Mouse (Mus musculus) stomach, postnatal 0 days (tissue): ENCODE measurements around the gene Chst14. TPM values are rescaled to one million over a fixed set of nuclear protein-coding genes. Genes with fewer than 3 reads are reported as not detected.

ENCODE experiments used
- ATAC-seq: fragments of 200-750 bp; cut with Nextera tagmentation; 2 replicates; pipeline ENCODE4 v1.8.0; 2017; ENCODE audit not compliant: low FRiP score, low TSS enrichment
- DNase-seq: peaks from one replicate; pipeline ENCODE4 v3.0.0-alpha.2; 2016; ENCODE audit warnings: low spot score
- H3K27ac ChIP-seq: fragments of 300-500 bp; sonication (generic); replicated peaks from 2 replicates; pipeline ENCODE4 v1.5.1; 2014; ENCODE audit warnings: mild to moderate bottlenecking, control low read depth
- H3K27me3 ChIP-seq: fragments of 300-500 bp; sonication (generic); 2 replicates; pipeline ENCODE4 v1.6.1; 2014; ENCODE audit warnings: low read length; ENCODE audit not compliant: control insufficient read depth, insufficient read depth
- H3K36me3 ChIP-seq: fragments of 300-500 bp; sonication (generic); 2 replicates; pipeline ENCODE4 v1.6.1; 2014; ENCODE audit warnings: low read length, mixed read lengths; ENCODE audit not compliant: control insufficient read depth, insufficient read depth
- H3K4me1 ChIP-seq: fragments of 300-500 bp; sonication (generic); replicated peaks from 2 replicates; pipeline ENCODE4 v1.6.1; 2014; ENCODE audit warnings: antibody characterized with exemption; ENCODE audit not compliant: control insufficient read depth, insufficient read depth
- H3K4me2 ChIP-seq: fragments of 300-500 bp; sonication (generic); replicated peaks from 2 replicates; pipeline ENCODE4 v1.6.1; 2014; ENCODE audit warnings: low read depth, mild to moderate bottlenecking, control low read depth, moderate library complexity
- H3K4me3 ChIP-seq: fragments of 300-500 bp; sonication (generic); 2 replicates; pipeline ENCODE4 v1.5.1; 2014; ENCODE audit warnings: low read depth, low read length, control low read depth
- H3K9ac ChIP-seq: fragments of 300-500 bp; sonication (generic); 2 replicates; pipeline ENCODE4 v1.6.1; 2014; ENCODE audit warnings: mild to moderate bottlenecking, low read length, control low read depth, mixed read lengths
- H3K9me3 ChIP-seq: fragments of 300-500 bp; sonication (generic); 2 replicates; pipeline ENCODE4 v1.6.1; 2016; ENCODE audit warnings: low read length; ENCODE audit not compliant: control insufficient read depth
- CTCF ChIP-seq: IDR thresholded peaks from 2 replicates; pipeline ENCODE4 v1.5.1; 2016; ENCODE audit warnings: antibody characterized with exemption, low read depth, mild to moderate bottlenecking, moderate library complexity
- EP300 ChIP-seq: optimal IDR thresholded peaks from 2 replicates; pipeline ENCODE3; 2016; ENCODE audit warnings: antibody characterized with exemption
- WGBS: fragments of 180-500 bp; shearing (Covaris S2); extraction: QIAGEN DNeasy Blood & Tissue Kit; methylation state at CpG from one replicate; pipeline ENCODE4 v1.1.7; 2014; 5-methylcytosine and 5-hydroxymethylcytosine counted together
- polyA plus RNA-seq: library from polyadenylated mRNA; unstranded; fragments of >200 nt; fragmentation: Nextera tagmentation; extraction: Ambion mirVana; gene quantifications from 2 replicates; pipeline ENCODE4 v1.2.1, GENCODE M21; 2015

The Chst14 gene
- polyA plus RNA-seq, 1 experiment from 2014 or later, result 14.2 TPM

- peak overlapping the region; percentile 83 for H3K4me3 ChIP-seq
- H3K4me2 ChIP-seq, result peak overlapping the region; percentile 91
- peaks cover 8% of the 10 kb centered on the region; the same call in 1 of the 2 replicates for H3K4me1 ChIP-seq
- TF ChIP-seq CTCF (peak; percentile 35; the same call in 1 of the 2 replicates), EP300 (no peak)
- no peaks in the 10 kb centered on the region for H3K36me3 ChIP-seq
- peak overlapping the region; percentile 82 for H3K9ac ChIP-seq
- H3K27ac ChIP-seq, result peak overlapping the region; percentile 84
- ATAC-seq (peak; percentile 91), DNase-seq (peak; percentile 97)
- H3K27me3 ChIP-seq, result 0 out of 2 replicates have a peak, but pooled peaks cover 2% of the 10 kb centered on the region
- no peaks in the 10 kb centered on the region for H3K9me3 ChIP-seq
- WGBS, result 1% methylated on average over 30 of the region's 120 CpGs
These were observed 24.9 kb upstream of the Chst14 start for GRCm38 (mm10) chr2:118901175-118902031.

GRCm38 (mm10) chr2:118902051-118903025 is 24.0 kb upstream of the Chst14 start:
- DNase-seq, result peak; percentile 72

GRCm38 (mm10) chr2:118903333-118903741 is 23.0 kb upstream of the Chst14 start:
- Histone ChIP-seq H3K9me3 (no peaks in the 10 kb centered on the region), H3K36me3 (no peaks in the 10 kb centered on the region), H3K27ac (no peak overlapping the region), H3K4me2 (peak overlapping the region; percentile 91; the same call in 1 of the 2 replicates), H3K27me3 (0 out of 2 replicates have a peak, but pooled peaks cover 2% of the 10 kb centered on the region), H3K9ac (no peak overlapping the region), H3K4me1 (peaks cover 3% of the 10 kb centered on the region; the same call in 1 of the 2 replicates), H3K4me3 (peak overlapping the region; percentile 83; the same call in 1 of the 2 replicates)
- DNase-seq (no peak), ATAC-seq (no peak)
- 16% methylated on average over 10 of the region's 10 CpGs for WGBS
- no peak for TF ChIP-seq EP300
- TF ChIP-seq CTCF, result no peak

More at GRCm38 (mm10) chr2:118902051-118903025, 24.0 kb upstream of the Chst14 start:
- TF ChIP-seq CTCF (peak; percentile 61), EP300 (no peak)
- Histone ChIP-seq H3K4me1 (peaks cover 3% of the 10 kb centered on the region; the same call in 1 of the 2 replicates), H3K27me3 (0 out of 2 replicates have a peak, but pooled peaks cover 2% of the 10 kb centered on the region), H3K9ac (peak overlapping the region; percentile 82), H3K36me3 (no peaks in the 10 kb centered on the region), H3K4me3 (peak overlapping the region; percentile 83), H3K4me2 (peak overlapping the region; percentile 91), H3K27ac (peak overlapping the region; percentile 84), H3K9me3 (no peaks in the 10 kb centered on the region)
- peak; percentile 19 for ATAC-seq
- WGBS, result under 1% methylated on average over 82 of the region's 106 CpGs

GRCm38 (mm10) chr2:118905433-118906117 is 20.7 kb upstream of the Chst14 start:
- no peak overlapping the region for H3K27ac ChIP-seq
- no peak overlapping the region for H3K9ac ChIP-seq
- H3K9me3 ChIP-seq, result no peaks in the 10 kb centered on the region
- no peaks in the 10 kb centered on the region; the same call in 1 of the 2 replicates for H3K4me1 ChIP-seq
- no peak overlapping the region for H3K4me3 ChIP-seq
- no peaks in the 10 kb centered on the region for H3K27me3 ChIP-seq
- no peak for ATAC-seq
- WGBS, result 81% methylated on average over 7 of the region's 7 CpGs
- TF ChIP-seq EP300 (no peak), CTCF (no peak)
- no peak overlapping the region for H3K4me2 ChIP-seq
- DNase-seq, result no peak
- no peaks in the 10 kb centered on the region for H3K36me3 ChIP-seq

- Histone ChIP-seq H3K27me3 (no peaks in the 10 kb centered on the region), H3K27ac (no peak overlapping the region), H3K4me3 (no peak overlapping the region), H3K4me1 (no peaks in the 10 kb centered on the region), H3K9ac (no peak overlapping the region), H3K9me3 (no peaks in the 10 kb centered on the region), H3K36me3 (no peaks in the 10 kb centered on the region), H3K4me2 (no peak overlapping the region)
- WGBS, result 75% methylated on average over 5 of the region's 5 CpGs
- TF ChIP-seq EP300 (no peak), CTCF (no peak)
- ATAC-seq, result no peak
- DNase-seq, result no peak
These were observed 20.2 kb upstream of the Chst14 start for GRCm38 (mm10) chr2:118906118-118906492.
